Mouse (Mus musculus): Measurements from ENCODE around the gene Osgepl1.
"Not testable (repeated sequence)": the region's sequence is repeated elsewhere in the genome, so short reads cannot be mapped to it uniquely, and the experiment has no call there.

Gene Osgepl1

DNA sequence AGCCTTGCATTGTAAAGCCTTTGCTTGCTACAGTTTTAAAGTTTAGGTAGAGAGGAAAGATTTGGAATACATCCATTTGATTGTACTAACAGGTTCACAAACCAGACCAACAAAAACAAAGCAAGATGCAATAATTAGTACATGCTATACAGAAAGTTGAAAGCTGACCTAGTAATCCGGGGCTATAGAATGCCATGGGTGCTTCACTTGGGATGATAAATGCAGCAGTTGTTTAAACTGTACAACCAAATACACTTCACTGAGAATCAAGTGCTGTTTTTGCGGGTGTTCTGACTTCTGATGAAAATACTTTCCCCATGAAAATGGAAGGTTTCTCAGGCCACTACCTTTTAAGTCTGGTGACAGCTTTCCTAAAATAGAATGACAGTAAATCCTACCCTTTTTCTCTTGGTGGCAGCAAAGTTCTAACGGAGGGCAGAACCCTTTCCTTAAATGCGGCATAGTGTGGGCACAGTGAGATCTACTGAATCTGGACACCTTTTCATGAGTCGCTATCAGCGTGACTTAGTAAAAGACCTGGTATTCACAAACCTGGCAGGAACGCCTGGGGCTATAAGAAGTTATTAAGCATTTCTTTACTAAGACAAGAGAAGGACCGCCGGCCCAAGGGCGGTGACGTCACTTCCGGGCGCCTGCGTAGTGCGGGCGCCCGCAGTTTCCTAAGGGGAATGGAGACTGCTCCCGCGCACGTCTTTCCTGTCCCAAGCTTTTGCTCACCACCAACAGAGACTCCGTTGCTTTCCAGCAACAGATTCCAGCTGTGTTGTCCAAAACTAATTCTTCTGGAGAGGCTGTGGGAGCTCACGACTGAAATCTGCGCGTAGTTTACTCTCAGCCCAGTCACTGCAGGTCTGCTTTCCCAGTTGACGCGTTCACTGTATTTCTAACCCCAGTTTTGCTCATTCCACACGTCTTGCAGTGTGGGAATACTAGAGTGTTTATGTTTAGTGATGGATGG is at the start of gene Osgepl1:
TSS of gene Osgepl1 (plus strand) at position 636 of the 979 bp plus-strand sequence.
- peak; percentile 91 for DNase-seq

DNA sequence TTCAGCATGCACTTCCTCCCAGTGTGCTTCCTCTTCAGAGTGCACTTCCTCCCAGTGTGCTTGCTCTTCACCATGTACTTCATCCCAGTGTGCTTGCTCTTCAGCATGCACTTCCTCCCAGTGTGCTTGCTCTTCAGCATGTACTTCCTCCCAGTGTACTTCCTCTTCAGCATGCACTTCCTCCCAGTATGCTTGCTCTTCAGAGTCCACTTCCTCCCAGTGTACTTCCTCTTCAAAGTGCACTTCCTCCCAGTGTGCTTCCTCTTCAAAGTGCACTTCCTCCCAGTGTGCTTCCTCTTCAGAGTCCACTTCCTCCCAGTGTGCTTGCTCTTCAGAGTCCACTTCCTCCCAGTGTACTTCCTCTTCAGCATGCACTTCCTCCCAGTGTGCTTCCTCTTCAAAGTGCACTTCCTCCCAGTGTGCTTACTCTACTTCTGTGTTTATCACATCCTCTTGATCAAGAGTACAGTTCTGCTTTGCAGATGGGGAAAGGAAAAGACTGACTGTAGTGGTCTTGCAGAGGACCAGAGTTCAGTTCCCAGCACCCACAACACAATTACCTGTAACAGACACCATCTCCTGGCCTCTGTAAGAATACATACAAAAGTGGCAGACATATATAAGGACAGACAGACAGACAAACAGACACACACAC is 48.3 kb upstream of the Osgepl1 start:
- not testable (repeated sequence) for DNase-seq

GRCm38 (mm10) chr1:53269901-53270300 is 43.5 kb upstream of the Osgepl1 start:
- no peak for DNase-seq

GRCm38 (mm10) chr1:53272646-53273045 is 40.8 kb upstream of the Osgepl1 start:
- DNase-seq = peak in 1 of 2 experiments; percentile 59

DNA sequence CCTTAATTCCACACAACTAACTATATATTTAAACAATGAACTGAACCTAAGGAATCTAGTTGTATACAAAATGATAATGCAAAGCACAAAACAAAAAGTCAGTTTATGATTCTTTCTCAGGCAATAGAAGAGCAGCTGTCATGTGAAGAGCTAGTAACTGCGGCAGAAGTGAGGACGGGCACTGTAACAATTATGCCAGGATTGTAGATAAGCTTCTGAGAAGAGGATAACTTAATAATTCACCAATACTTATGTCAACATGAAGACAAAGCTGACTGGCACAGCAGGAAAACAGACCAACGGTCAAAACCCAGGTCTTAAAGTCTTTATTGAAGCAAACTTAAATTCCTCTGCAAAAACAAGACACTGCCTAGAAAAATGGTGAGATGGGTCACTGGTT is 22.2 kb upstream of the Osgepl1 start:
- DNase-seq = no peak

- DNase-seq = peak; percentile 95 to 98
Observed at GRCm38 (mm10) chr1:53296581-53297383, 16.6 kb upstream of the Osgepl1 start, which contains the start of the genes Pms1, Ormdl1 and Gm28778. Gene Pms1 (minus strand): TSS chr1:53297018. Gene Ormdl1 (plus strand): TSS chr1:53297095. Gene Gm28778 (plus strand): TSS chr1:53297111.

- no peak for DNase-seq
Observed at GRCm38 (mm10) chr1:53300506-53300905, 12.9 kb upstream of the Osgepl1 start.

DNA sequence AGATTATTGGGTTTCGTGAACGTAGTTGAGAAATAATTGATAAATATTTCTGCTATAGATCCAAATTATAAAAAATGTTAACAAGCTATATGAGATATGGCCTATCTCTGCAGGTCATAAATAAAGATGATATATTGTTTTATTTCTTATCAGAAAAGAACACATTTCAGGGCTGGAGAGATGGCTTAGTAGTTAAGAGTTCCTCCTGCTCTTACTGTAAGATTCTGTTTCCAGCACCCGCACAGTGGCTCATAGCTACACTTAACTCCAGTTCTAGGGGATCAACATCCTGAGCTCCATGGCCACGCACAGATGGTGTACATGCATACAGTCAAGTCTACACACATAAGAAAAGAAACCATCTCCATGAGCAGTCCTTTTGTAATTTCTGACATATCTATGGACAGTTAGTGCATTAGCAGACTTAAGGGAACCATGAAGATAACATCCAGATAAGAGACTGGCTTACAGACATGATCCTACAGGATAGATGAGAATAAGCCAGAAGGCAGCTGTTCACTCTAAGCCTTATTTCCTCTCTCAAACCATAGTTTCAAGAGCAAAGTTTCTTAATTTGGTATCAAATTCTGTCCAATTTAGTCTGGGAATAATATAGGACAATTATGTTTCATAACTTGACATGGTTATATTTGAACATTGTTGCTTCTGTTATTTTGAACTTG is 8.4 kb downstream of the Osgepl1 start:
- DNase-seq = no peak

DNA sequence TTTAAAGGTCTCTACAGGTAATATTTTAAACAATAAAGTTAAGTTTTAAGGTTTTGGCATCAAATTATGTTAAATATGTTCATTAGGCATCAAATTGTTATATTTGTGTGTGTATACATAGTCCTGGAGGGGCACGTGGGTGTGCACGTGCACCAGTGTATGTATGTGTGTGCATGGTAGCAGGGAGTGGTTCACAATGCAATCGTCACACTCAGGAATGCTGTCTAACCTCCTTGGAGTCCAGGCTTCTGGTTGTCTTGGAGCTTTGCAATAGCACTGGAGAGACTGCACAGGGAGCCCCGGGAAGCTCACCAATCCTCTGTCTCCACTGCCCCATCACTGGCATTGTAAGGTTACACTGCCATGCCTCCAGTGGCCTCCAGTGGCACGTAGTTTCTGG is 9.8 kb downstream of the Osgepl1 start:
- DNase-seq = no peak

- DNase-seq = no peak
Observed at GRCm38 (mm10) chr1:53324277-53324676, 10.9 kb downstream of the Osgepl1 start.

DNA sequence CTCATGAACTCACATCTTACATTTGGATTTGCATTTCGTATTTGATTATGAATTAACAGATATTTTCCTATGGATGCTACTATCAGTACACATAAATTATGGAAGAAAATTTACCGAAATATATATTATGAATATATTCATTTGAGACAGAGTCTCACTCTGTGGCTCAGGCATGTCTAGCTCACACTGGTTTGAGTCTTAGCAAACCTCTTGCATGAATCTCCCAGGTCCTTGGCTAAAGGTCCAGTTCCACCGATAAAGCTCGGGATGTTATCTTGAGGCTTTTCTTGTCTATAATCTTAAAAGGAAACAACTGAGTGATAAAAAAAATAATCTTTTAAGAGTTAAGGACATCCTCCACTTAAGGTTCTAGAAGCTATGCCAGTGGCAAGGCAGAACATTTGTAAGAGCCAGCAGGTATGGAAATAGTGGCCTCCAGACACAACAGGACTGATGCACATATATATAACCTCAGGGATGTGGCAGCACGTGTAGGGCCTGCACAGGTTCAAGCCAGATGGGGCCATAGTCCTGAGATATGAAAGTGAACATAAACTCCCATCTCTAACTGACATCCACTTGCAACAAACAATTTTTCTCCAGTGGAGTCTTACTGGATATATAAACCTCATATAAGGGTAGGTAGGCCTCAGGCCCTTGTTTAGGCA is 11.5 kb downstream of the Osgepl1 start:
- DNase-seq = no peak

DNA sequence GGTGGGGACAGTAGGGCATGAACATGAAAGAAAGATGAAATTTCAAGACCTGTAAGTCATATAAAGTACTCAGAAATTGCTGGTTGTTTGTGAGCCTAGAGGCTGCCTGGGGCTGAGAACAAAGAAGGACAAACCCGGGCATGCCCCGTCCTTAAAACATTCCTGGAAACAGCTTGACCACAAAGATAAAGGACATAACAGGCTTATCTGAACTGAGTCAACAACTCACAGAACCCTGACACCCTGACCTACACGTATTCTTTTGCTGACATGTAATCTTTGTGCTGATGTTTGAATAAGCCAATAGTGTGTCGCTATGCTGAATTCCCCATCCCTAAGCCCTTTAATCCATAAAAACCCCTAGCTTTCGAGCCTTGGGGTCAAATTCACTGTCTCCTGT is 20.1 kb downstream of the Osgepl1 start:
- not testable (repeated sequence) for DNase-seq

DNA sequence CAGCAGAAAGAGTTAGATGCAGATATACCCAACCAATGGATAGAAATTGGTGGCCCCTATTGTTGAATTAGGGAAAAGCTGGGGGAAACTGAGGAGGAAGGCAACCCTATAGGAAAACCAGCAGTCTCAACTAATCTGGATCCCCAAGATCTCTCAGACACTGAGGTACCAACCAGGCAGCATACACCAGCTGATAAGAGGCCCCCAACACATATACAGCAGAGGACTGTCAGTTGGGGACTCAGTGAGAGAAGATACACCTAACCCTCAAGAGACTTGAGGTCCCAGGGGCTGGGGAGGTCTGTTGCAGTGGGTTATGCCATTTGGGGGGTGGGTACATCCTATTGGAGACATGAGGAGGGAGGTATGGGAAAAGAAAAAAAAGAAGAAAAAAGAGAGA is 22.0 kb downstream of the Osgepl1 start:
- no peak for DNase-seq

- not testable (repeated sequence) for DNase-seq
Observed at GRCm38 (mm10) chr1:53337403-53337802, 24.0 kb downstream of the Osgepl1 start.

DNA sequence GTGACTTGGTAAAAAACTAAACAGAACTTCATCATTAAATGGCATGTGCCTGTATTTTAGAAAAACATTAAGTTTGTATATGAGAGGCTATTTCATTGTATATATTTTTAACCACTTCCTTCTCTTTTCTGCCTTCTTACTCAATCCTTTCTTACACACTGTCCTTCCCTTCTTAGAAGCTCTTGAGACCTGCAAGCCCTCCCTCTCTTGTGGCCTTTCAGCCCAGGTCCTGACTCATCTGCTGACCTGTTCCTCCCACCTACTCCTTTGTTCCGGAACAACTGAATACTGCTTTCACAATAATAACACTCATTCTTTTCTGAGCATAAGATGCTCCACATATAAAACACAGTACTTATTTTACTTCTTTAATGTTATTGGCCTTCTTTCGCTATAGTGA is 27.6 kb downstream of the Osgepl1 start:
- DNase-seq = no peak

DNA sequence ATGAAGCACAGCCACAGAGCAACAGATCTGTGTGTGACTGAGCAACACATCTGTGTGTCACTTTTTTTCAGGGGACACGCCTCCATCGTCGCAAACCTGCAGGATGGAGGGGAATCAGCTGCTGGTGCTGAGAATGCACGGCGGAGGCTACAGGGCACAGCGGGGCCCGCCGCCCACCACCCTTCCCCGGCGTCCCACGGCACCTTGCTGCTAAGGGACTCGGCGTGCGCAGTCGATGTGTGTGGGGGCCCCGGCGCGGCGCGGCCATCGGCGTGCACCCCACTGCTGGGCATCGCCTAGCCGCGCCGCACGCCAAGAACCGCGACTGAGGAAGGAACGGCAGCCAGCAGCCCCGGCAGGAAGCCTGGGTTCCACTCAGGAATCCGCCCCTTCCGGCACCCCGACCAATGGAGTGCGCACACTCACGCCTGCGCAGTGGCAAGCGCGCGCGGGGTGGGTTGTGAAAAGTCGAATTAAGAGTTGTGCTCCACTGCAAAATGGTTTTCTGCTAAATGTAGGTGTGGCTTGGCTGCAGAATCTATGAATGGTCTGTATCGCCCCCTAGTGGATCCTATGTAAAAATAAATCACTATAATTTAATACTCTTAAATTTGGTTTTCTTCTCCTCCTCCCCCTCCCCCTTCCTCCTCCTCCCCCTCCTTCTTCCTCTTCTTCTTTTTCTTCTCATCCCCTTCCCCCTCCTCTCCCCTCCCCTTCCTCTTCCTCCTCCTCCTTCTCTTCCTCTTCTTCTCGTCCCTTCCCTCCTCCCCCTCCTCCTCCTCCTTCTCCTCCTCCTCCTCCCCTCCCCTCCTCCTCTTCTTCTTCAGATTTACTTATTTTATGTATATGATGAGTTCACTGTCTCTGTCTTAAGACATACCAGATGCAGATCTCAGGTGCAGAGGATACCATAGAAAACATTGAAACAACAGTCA is 39.2 kb downstream of the Osgepl1 start, which contains the start of the genes Asdurf, Gm28551 and Asnsd1:
TSS of gene Asdurf (minus strand) at position 293 of the 935 bp plus-strand sequence.
TSS of gene Gm28551 (minus strand) at position 341 of the 935 bp plus-strand sequence.
TSS of gene Asnsd1 (minus strand) at position 426 of the 935 bp plus-strand sequence.
- DNase-seq = peak; percentile 95 to 97

DNA sequence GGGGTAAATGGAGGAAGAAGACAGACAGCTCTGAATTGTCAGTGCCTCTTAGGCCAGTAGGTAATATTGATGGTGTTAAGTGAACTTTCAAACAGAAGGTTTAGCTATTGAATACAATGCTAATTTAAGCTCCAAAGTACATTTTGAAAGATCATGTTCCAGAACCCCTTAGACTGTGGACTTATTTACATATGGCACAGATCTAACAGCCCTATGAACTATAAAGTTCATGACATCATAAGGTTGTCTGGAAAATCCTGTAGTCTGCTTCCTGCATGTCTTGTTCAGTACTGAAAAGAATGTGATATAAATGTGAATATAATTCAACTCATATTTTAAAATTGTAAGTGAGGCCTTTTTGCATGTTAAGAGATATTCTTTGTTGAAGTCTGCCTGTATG is 45.6 kb downstream of the Osgepl1 start:
- DNase-seq = no peak

Measured in kidney, postnatal 25 days (tissue).